Mouse (Mus musculus) lung, adult 2 months (tissue): ENCODE measurements around the gene Gigyf2.

Experiments
- CTCF ChIP-seq: fragments of 200-500 bp; IDR thresholded peaks from 2 replicates; pipeline ENCODE4 v1.5.1; 2011; ENCODE audit warnings: mild to moderate bottlenecking, low read length, control low read depth; ENCODE audit not compliant: insufficient read depth
- POLR2A ChIP-seq: fragments of 200-500 bp; IDR thresholded peaks from 2 replicates; pipeline ENCODE4 v1.6.1; 2011; ENCODE audit warnings: low read depth, mild to moderate bottlenecking, control low read depth, low read length, borderline replicate concordance; ENCODE audit errors: extremely low read depth

DNA sequence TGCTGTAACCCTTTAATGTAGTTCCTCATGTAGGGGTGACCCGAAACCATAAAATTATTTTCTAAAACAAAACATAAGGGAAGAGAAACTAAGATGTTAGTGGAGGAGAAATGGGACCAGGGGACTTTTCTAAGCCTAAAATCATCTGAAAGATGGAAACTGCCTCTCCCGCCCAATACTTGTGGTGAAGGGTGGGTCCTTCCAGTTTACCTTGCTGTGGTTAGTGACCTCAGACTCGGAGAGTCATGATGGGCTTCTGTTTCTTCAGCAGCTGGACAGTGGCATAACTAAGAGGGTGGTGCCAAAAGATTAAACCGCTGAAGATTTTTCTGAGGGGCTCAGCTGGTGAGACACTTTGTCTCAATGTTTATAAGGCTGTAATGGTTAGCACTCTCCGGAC, 46.5 kb upstream of the Gigyf2 start:
- TF ChIP-seq CTCF (no peak), POLR2A (no peak)
